Mouse (Mus musculus) fat pad, adult 2 months (tissue): ENCODE measurements at regions not wholly inside any gene's neighbourhood (a gene's known extent, or its start where the extent isn't known, plus 50 kb on each side); places are given as distances from the start of the nearest gene placed in this dataset.
A peak's percentile ranks its signal among the peaks of the same experiment; 100 is the strongest.

Source experiments
- DNase-seq: peaks from one replicate; pipeline ENCODE4 v3.0.0-alpha.2; 2011; ENCODE audit warnings: low read depth, low spot score; ENCODE audit errors: extremely low read depth

DNA sequence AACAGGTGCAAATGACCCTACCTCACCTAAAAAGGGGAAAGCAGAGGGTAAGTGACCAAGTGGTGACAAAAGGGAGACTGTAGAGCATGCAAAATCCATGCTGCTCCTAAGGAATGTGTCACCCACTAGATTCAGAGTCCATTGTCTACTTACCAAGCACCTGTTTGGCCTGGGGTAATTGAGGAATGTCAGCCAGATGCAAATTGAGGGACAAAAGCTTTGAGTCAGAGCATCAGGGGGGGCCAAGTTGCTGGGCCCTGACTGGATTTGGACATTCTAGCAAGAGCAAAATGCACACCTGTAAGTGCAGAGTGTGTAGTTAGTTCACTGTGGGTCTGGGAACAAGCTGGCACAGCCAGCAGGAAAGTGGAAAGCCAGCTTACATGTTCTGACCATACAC lies 2783.6 kb downstream of the Gm37988 start:
- peak; percentile 14 for DNase-seq
